Mouse (Mus musculus): ENCODE measurements around the gene Taf13.

Taf13 gene

GRCm38 (mm10) chr3:108574018-108574417 lies 2.5 kb downstream of the Taf13 start:
- no peak for DNase-seq

- no peak for DNase-seq
These were observed 13.1 kb downstream of the Taf13 start for GRCm38 (mm10) chr3:108584580-108584979.

DNA sequence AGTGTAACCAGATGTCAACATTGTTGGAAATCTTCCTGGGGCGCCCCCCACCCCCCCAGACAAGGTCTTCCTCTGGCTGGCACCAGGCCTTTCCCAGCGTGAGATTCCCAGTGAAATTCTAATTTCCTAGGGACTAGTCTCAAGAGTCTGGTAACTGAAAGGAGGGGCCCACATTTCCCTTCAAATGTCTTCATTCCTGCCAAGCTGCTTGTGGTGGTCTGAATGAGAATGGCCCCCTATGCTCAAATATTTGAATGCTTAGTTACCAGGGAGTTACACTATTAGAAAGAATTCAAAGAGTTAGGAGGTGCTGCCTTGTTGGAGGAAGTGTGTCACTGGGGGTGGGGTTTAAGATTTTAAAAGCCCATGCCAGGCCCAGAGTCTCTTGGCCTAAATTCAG lies 16.9 kb downstream of the Taf13 start:
- DNase-seq: no peak

DNA sequence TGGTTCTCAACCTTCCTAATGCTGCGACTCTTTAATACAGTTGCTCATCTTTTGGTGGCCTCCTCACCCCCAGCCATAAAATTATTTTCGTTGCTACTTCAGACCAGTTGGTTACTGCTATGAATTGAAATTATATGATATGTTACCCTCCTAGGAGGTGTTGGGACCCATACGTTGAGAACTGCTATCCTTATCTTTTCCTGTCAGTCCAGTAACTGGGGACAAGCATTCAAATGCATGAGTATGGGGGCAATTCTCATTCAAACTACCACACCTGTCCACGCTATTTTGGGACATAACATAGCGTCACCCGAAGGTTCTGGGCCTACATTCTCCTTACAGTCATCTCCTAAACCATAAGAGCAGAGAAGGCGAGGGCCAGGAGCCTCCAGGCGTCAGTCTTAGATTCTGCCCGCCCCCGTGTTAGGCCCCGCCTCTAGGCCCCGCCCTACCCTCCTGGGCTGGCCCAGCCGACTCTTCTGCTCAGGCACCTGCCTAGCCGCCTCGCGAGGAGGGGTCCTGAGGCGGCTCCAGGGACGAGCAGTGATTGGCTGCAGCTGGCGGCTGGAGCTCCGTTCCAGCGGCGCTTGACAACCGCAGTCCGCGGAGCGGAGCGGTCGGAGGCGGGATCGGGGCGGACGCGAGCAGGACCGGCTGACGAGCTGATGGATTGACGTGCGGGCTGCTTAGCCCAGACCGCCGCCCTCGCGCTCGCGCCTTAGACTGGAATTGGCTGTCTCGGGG lies 19.5 kb downstream of the Taf13 start, which contains the start of gene Wdr47:
Gene Wdr47, plus strand, starts transcription at position 494 of the 744 bp plus-strand sequence.
- DNase-seq: peak; percentile 93

DNA sequence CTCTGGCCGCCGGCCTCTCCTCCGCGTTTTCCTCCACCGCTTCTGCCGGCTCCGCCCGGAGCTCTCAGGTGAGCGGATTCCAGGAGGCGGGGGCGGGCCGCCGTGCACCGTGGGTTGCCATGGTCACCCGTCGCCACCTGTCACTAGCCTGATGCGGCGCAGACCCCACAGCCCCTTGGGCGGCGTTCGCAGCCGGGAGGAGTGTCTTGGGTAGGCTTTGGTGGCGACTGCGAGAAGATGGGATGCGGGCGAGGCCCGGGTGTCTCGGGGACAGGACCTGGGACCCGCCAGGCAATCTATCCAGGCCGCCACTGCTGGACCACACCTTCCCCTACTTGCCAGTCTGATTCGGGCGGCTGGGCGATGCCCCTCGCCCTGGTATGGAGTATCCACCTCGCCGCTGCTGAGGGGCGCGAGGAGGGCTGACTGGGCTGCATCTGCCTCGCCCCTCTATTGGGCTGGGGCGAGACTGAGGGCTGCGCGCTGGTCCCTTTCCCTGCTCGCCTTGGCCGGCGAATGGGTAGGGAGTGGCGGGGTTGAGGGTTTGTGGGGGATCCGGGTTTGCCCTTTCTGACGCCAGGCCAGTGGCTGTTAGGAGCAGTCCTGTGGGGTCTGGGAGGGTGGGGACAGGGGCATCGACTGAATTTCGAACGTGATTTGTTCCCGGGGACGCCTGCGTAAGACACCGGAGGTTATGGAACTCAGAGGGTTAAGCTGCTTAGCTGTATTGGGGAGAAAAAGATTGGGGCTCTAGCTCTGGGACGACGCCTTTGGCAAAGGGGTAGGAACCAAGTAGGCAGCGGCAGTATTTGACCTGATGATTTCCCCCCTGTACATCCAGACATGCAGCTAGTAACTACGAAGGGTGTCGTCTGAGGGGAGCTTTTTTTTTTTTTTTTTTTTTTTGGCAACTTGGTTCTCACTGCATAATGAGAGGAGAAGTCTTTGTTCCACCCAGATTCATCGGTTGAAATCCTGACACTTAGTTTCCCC lies 20.3 kb downstream of the Taf13 start:
- DNase-seq: no peak

GRCm38 (mm10) chr3:108608906-108609305 lies 37.4 kb downstream of the Taf13 start:
- no peak for DNase-seq
